Mouse (Mus musculus) adrenal gland (tissue): ENCODE data around the gene Mcoln1.

Source experiments
- intact Hi-C: fragments of 180-260 bp; cut with DNase I; formaldehyde crosslinking; loops from one replicate; pipeline ENCODE4 v1.15.1; 2025

Gene Mcoln1

DNA sequence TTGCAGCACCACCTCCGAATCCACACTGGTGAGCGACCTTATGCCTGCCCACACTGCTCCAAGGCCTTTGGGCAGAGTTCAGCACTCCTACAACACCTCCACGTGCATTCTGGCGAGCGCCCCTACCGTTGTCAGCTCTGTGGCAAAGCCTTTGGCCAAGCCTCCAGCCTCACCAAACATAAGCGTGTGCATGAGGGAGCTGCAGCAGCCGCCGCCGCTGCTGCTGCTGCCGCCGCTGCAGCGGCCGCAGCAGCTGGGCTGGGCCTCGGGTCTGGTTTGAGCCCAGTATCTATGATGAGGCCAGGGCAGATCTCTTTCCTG lies 3.9 kb upstream of the Mcoln1 start:
- intact Hi-C loops, result no loop called here

GRCm38 (mm10) chr8:3498583-3498982 lies 1.7 kb upstream of the Mcoln1 start:
- intact Hi-C loops, result no loop called here

GRCm38 (mm10) chr8:3499751-3500150 lies 506 bp upstream of the Mcoln1 start:
- intact Hi-C loops, result no loop called here

DNA sequence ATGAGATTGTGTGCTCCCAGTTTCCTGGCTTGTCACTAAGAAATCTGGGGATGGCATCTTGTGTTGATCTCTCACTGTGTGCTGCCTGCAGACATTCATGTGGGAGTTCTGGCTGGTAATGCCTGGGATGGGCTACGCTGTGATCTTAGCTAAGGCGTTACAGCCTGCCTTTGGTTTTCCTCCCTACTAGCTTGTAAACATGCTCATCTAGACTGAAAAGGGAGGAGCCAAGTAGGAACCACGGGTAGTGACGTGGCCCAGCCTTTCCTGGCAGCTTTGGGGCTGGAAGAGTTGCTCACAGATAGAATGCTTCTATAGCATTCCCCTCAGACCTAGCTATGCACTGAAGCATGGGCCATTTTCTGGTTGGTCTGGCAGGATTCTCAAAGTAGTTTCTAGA lies 2.0 kb downstream of the Mcoln1 start:
- intact Hi-C loops, result no loop called here

- intact Hi-C loops, result no loop called here
Measured at GRCm38 (mm10) chr8:3507979-3508754, 7.9 kb downstream of the Mcoln1 start.

DNA sequence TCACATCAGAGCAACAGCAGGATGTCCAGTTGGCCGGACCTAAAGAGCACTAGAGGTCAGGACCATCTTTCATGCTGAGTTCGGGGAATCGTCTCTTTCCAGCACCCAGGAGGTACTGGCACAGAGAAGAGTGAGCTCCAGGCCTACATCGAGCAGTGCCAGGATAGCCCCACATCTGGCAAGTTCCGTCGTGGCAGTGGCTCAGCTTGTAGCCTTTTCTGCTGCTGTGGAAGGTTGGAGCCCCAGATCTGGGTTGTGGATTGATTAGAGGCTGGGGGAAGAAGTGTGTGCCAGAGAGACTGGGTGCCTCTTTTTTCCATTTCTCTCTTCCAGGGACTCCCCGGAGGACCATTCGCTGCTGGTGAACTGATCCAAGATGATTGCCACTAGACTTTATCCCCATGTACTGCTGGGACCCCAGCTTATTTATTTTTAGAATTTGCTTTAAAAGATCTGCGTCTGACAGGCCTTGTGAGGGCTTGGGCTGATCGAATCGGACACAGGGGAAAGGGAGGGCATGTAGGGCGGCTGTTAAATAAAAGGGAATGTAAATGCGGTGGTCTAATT lies 14.5 kb downstream of the Mcoln1 start:
- intact Hi-C loops, result no loop called here

DNA sequence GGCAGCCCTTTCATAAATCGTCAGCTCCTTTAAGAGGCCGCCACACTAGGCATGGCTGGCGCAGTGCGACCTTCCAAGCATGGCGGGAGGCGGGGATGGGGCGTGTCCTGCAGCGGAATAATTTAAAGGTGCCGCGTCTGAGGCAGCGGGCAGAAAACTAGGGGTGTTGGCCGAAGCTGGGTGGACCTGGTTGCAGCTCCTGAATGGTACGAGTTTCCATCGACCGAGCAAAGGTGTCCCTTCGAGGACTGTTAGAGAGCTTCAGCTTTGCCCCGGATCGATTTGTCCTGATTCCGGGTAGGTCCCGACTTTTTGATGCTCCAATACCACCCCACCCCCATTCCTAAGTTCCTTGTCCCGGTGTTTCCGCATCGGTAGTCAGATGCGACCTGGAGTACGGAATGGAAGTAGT lies 15.0 kb downstream of the Mcoln1 start, which contains the start of gene Pnpla6:
Pnpla6 (plus strand) TSS at position 125 of the 412 bp plus-strand sequence.
- intact Hi-C loops, result no loop called here

- intact Hi-C loops, result no loop called here
Measured at GRCm38 (mm10) chr8:3515771-3516417, 15.6 kb downstream of the Mcoln1 start.

- intact Hi-C loops, result no loop called here
Measured at GRCm38 (mm10) chr8:3516450-3517116, 16.3 kb downstream of the Mcoln1 start.

GRCm38 (mm10) chr8:3517117-3517495 lies 16.8 kb downstream of the Mcoln1 start:
- intact Hi-C loops, result no loop called here

GRCm38 (mm10) chr8:3522007-3522697 lies 21.9 kb downstream of the Mcoln1 start:
- intact Hi-C loops, result no loop called here

- intact Hi-C loops, result no loop called here
Measured at GRCm38 (mm10) chr8:3530816-3531215, 30.6 kb downstream of the Mcoln1 start.

DNA sequence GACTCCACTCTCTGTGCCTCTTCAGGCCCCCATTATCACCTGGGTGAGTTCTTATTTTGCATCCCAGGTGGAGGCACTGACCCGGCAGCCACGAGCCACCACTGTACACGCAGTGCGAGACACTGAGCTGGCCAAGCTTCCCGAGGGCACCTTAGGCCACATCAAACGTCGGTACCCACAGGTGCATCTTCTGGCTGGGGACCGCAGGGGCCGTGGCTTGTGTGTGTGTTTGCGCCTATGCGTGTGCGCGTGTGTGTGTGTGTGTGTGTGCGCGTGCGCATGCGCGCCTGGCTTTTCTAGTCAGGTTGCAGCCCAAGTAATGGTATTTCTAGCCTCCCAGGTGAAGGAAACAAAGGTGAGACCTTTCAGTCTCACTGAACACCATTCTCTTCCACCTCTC lies 31.7 kb downstream of the Mcoln1 start:
- intact Hi-C loops, result no loop called here

GRCm38 (mm10) chr8:3536053-3536841 lies 36.0 kb downstream of the Mcoln1 start:
- intact Hi-C loops, result no loop called here

GRCm38 (mm10) chr8:3536940-3537339 lies 36.7 kb downstream of the Mcoln1 start:
- intact Hi-C loops, result no loop called here

GRCm38 (mm10) chr8:3537666-3538065 lies 37.4 kb downstream of the Mcoln1 start:
- intact Hi-C loops, result no loop called here

DNA sequence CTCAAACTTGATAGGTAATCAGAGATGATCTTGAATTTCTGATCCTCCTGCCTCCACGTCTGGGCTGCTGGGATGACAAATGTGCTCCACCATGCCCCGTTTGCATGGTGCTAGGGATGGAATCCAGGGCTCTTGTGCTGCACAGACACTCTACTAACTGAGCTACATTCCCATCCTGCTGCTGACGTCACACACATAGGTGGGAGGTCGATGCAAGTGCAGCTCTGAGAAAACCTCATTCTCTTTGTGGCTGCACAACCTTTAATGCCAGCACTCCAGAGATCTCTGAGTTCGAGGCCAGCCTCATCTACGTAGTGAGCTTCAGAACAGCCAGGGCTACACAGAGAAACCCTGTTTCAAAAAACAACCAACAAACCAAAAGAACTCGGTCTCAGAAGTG lies 38.9 kb downstream of the Mcoln1 start:
- intact Hi-C loops, result no loop called here

- intact Hi-C loops, result no loop called here
Measured at GRCm38 (mm10) chr8:3540076-3540475, 39.8 kb downstream of the Mcoln1 start.

DNA sequence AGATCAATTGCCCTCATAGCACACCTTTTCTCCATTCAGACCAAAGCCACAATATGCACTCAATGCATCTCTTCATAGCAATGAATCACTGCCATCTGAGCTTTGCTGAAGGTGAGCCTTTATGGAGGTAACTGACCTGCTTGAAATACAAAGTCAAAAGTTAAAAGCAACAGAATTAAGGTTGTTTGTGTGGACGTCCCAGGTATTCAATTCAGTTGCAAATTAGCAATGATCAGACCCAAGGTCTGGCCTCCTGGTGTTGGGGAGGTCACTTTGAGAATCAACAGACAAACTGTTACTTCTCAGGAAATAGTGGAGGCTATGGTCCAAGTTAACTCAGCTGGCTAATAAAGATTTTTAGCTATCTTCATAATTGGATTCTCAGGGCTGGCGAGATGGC lies 46.3 kb downstream of the Mcoln1 start:
- intact Hi-C loops, result no loop called here

DNA sequence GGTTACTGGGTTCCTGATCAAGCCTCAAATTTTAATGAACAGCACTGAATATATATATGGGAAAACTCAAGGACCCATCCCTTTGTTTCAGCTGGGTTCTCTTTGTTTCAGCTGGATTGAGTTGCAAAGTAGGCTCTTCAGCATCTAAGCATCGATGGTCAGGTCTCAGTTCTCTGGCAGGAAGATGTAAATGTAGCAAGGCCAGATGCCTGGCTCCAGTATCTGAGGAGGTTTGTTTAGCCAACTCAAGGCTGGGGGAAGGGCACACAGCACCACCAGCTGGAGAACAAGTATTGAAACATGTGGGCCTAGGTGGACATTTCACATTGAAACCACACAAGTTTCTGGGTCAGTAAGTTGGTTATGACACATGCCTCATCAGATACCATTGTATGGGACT lies 52.0 kb downstream of the Mcoln1 start:
- intact Hi-C loops, result no loop called here

- intact Hi-C loops, result no loop called here
Measured at GRCm38 (mm10) chr8:3556114-3556513, 55.9 kb downstream of the Mcoln1 start.
